Mouse (Mus musculus) adrenal gland, adult 2 months (tissue): ENCODE measurements around the gene Hist3h2a. TPM values are rescaled to one million over a fixed set of nuclear protein-coding genes. Genes with fewer than 3 reads are reported as not detected.

Source experiments
- DNase-seq: peaks from one replicate; pipeline ENCODE4 v3.0.0; 2021
- polyA plus RNA-seq: library from polyadenylated mRNA; depleted of rRNA; stranded (reverse); fragments of >200 nt; gene quantifications from 2 replicates; pipeline ENCODE4 v1.2.3, GENCODE M21; 2012
- total RNA-seq, 2 experiments: library from RNA; stranded (reverse); gene quantifications; 2 replicates each; pipeline ENCODE4 v1.2.3; 2021

The Hist3h2a gene
- total and polyA plus RNA-seq, 3 experiments = 13.5 to 26.3 (median 19.1) TPM

- no peak for DNase-seq
Observed at GRCm38 (mm10) chr11:58968551-58968950, 14.1 kb downstream of the Hist3h2a start.

DNA sequence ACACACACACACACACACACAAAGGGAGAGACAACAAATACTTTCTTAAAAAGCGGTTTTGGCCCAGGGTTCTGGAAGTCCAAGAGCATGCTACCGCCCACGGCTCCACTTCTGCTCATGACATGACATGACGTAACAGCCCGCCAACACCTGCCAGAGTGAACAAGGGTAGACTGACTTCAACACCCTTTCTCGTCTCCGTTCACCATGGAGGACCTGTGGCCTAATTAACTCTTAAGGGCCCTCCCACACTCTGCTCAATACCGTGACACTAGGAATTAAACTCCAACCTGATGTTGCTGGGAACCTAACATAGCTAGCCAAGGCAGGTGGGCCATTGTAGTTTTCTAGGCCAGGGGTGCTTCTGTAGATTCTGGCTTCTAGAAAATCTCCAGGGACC, 14.5 kb downstream of the Hist3h2a start:
- no peak for DNase-seq

DNA sequence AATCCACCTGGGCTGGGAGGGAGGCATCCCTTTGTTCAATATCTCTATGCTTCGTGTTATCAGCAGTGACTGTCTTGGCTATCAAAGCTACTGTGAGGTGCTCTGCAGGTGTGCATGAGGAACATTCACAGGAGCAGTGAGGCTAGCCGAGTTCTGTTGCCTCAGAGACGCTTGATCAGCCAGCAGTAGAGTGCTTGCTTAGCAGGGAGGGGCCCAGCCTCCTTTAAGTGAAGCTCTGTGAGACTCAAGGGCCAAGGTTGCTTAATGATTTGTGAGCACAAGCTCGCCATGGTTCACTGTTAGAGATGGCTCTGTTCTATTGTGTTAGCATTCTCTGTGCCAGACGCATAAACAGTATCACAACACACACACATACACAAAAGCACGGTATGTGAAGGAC, 15.2 kb downstream of the Hist3h2a start:
- no peak for DNase-seq

DNA sequence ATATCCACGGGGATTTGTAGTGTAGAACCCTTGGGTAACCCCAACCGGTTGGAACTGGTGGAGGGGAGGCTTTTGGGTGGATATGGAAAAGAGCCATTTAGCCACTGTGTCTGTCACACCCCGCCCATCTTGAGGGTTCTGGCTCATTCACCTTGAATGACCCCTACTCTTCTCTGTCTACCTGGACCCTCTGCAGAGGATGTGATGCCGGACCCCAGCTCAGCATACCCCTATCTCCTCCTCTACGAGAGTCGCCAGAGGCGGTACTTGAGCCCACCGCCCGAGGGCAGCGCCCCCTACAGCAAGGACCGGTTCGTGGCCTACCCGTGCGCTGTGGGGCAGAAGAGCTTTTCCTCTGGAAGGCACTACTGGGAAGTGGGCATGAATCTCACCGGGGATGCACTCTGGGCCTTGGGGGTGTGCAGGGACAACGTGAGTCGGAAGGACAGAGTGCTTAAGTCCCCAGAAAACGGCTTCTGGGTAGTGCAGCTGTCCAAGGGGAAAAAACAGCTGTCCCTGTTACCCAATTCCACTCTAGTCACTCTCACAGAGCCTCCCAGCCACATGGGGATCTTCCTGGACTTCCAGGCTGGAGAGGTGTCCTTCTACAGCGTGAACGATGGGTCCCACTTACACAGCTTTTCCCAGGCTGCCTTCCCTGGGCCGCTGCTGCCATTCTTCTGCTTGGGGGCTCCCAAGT, 16.5 kb downstream of the Hist3h2a start:
- no peak for DNase-seq

DNA sequence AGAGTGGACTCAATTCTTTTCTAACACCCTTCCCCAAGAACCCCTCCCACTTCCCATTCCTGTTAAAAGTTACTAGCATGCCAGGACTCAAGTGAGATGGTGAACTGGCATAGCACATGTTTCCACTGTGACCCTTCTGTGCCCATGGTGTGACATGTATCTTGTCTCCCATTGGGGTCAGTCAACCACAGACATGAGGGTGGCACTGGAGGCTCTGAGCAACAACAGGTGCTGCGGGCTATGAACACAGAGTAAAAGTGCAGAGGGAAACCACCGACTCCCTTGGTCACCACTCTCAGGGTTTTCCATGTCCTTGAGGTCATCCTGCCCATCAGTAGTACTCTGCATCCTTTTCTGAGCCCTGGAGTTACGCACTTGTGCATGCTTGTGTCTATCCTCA, 17.3 kb downstream of the Hist3h2a start:
- DNase-seq = no peak

GRCm38 (mm10) chr11:58974414-58974813, 19.9 kb downstream of the Hist3h2a start:
- DNase-seq = no peak

GRCm38 (mm10) chr11:58977150-58977549, 22.7 kb downstream of the Hist3h2a start:
- peak; percentile 66 for DNase-seq

DNA sequence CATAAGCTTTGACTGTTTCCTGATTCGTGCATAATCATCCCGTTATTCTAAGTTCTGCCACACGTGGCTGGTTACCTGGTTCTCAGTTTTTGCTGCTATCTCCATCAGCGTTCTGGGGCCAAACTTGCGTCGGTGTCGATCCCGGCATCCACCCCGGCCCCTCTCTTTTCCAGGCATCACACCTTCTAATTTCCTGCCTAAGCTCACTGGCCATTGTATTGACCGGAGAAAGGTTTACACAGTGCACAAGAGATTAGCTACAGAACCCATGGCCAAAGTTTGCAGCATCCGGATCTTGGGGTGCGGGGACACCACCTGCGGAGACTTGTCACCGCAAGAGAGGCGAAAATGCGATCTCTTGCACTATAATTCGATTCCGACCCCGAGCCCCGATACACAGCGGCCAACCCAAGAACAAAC, 23.1 kb downstream of the Hist3h2a start:
- peak; percentile 36 for DNase-seq

- peak; percentile 80 for DNase-seq
Observed at GRCm38 (mm10) chr11:58978027-58978705, 23.7 kb downstream of the Hist3h2a start, which contains the start of gene Trim11. TSS of gene Trim11 (plus strand) at chr11:58978093.

DNA sequence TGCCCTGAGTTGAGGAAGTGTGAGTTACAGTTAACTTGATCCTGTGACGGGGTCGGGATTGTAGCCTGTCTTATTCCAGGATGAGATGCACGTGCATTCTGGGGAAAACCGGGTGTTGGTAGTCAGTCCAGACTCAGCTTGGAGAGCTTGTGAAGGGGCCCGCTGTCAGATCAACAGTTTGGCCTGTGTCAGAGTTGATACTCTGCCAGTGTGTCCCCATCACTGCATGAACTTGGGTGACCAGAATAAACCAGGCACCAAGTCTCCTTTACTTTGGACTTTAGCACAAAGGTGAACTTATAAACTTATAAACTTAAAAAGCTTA, 24.2 kb downstream of the Hist3h2a start:
- DNase-seq = no peak

DNA sequence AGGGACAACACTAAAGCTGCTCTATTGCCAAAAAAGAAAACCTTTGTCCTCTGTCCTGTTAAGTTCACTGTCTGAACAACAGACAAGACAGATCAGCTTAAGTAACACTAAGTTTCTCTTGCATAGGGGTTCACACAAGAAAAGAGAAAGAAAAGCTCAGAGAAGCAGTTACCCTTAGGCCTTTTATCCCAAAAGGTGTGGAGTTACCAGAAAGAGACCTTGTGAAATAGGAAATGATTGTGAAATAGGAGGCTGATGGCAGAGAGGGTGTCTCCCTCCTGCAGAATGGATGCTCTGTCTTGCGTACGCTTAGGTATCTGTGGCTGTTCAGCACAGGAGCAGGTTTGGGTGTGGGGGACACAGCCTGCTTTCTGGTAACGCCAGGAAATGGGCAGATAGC, 24.7 kb downstream of the Hist3h2a start:
- no peak for DNase-seq

DNA sequence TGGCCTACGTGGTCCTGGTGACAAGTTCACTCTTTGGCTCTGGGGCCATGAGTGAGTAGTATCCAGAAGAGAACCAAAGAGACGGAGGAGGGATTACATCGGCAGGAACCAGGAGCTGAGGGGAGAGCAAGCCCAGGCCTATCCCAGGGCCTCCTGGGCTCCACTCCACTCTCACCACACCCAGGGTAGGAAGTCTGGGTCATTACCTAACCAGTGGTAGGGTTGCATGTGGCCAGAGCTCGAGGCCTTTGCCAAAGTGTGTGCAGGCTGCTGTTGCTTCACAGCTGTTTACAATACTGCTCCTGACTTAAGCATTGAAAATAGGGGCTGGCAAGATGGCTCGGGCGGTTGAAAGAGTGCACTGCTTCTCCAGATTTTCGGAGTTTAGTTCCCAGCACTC, 25.2 kb downstream of the Hist3h2a start:
- DNase-seq = peak; percentile 54

DNA sequence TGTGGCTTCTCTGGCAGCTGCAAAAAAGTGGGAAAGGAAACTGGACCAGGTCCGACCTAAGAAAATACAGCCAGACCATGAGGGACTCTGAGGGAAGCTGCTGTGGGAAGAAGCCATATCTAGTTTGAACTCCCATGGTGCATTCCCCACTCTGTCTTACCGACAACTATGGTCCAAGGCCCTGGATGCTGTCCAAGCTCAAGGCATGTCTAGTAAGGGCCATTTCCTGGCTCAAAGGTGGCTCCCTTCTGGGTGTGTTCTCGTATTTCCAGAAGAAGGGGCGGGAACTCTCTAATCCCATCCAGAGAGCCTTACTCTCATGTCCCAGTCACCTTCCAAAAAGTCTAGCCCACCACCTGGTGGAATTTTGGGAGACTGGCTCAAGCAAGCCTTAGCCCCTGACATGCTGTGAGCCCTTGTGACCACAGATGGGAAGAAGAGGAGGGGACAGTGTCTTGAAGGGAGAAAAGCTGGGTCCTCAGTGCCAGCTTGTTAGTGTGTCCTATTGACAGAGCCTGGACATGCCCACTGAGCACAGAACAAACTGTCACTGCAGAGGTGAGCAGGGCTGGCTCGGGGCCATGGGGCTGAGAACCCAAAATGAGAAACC, 26.0 kb downstream of the Hist3h2a start:
- no peak for DNase-seq

GRCm38 (mm10) chr11:58981541-58982447, 27.3 kb downstream of the Hist3h2a start:
- peak; percentile 56 for DNase-seq

GRCm38 (mm10) chr11:58982471-58983097, 28.1 kb downstream of the Hist3h2a start:
- no peak for DNase-seq

GRCm38 (mm10) chr11:58983691-58984341, 29.3 kb downstream of the Hist3h2a start:
- DNase-seq = no peak

DNA sequence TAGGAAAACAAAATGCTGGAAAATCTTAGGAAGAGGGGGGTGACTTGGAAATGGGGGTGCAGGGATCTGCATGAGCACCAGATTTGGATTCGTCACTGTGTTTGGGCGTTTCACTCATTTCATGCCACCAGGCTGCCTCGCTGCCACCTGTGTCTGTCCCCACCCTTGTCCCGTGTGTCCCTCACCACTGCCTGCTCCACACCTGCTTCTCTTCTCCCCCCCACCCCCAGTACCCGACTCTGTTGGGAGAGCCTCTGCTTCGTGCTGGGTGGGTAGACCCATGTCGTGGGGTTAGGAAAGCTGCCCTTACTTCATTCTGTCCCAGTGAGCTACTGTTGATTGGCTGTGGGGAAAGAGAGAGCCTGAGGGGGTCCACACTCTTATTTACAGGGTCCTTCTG, 30.2 kb downstream of the Hist3h2a start:
- DNase-seq = no peak

DNA sequence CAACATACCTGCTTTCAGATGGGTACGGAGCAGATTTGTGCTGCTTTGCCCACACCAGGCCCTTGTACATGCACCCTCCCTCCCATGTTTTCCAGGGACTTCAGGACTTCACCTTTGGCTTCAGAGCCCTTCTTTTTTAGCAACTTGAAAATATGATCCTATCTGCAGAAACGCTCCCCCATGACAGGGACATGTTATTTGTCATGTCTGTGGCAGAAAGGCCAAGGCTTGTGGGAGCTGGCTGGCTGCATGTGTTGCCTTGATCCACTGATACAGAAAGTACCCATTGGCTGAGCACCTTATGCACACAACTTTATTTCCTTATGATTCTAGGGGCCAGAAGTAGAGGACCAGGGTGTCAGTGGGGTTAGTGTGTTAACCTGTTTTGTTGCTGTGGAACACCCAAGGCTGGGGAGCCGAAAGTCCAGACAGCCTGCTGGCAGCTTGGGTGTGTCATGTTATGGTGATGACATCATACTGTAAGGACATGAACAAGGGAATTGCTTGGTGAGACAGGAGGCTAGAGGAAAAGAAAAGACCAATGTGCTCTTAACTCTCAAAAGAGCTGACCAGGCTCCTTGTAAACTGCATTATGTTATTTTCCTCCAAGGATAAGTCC, 30.9 kb downstream of the Hist3h2a start:
- DNase-seq = peak; percentile 85

DNA sequence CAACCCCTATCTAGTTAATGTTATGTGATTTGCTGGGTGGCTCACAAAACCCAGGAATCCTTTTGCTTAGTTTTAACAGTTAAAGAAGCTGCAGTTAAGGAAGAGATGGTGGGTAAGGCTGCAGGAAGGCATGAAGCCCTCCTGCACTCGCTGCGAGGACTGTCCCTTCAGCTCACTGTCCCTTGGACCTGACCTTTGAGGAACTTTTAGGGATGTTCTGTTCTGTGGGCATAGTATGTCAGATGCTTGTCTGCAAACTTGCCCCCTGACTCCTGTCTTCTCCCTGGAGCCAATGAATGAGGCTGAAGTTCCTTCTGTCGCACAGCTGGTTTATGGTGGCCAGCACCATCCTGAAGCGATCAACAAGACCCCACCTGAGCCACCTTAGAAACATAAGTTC, 34.7 kb downstream of the Hist3h2a start:
- DNase-seq = no peak

DNA sequence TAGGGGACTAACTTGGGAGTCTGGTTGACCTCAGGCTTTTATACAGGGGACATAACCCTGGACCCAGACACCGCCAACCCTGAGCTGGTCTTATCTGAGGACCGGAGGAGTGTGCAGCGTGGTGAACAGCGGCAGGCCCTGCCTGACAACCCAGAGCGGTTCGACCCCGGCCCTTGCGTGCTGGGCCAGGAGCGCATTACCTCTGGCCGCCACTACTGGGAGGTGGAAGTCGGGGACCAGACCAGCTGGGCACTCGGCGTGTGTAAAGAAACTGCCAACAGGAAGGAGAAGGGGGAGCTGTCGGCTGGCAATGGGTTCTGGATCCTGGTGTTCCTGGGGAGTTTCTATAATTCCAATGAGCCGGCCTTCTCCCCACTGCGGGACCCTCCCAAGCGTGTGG, 35.7 kb downstream of the Hist3h2a start:
- no peak for DNase-seq

DNA sequence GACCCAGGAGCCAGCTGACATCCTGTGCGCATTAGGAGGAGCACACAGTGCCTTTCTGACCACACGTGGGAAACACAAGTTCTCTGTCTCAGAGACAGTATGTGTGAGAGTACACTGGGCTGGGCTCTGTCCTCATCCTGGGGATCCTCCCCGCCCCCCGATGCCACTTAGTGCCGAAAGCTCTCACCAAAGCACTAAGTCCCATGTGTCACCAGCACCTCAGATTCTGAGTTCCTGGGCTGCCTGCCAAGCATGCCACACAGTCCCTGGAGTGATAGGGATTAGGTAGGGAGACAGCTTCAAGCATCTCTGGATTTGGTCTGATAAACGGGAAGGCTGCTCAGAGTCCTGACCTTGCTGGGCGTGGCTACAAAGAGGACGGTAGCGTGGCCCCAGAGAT, 36.3 kb downstream of the Hist3h2a start:
- DNase-seq = no peak
